Mouse (Mus musculus) urinary bladder, postnatal 36 days (tissue): ENCODE data around the gene Gse1.
"Not testable (repeated sequence)": the region's sequence is repeated elsewhere in the genome, so short reads cannot be mapped to it uniquely, and the experiment has no call there.

Experiments
- DNase-seq, 2 experiments: peaks; one replicate each; pipeline ENCODE4 v3.0.0; 2022; ENCODE audit warnings: low spot score in 2 of 2, mixed read lengths in 1 of 2

Gene Gse1

GRCm38 (mm10) chr8:120322956-120323448, 94.7 kb downstream of the Gse1 start:
- peak in 1 of 2 experiments; percentile 41 for DNase-seq

- DNase-seq: no peak
These were observed 96.3 kb downstream of the Gse1 start for GRCm38 (mm10) chr8:120324555-120324954.

GRCm38 (mm10) chr8:120325172-120325767, 97.0 kb downstream of the Gse1 start:
- no peak for DNase-seq

- DNase-seq: peak; percentile 41 to 51
These were observed 98.9 kb downstream of the Gse1 start for GRCm38 (mm10) chr8:120327131-120327554.

GRCm38 (mm10) chr8:120328361-120329022, 100.2 kb downstream of the Gse1 start:
- no peak for DNase-seq

- peak in 1 of 2 experiments; percentile 29 for DNase-seq
These were observed 100.9 kb downstream of the Gse1 start for GRCm38 (mm10) chr8:120329030-120329748.

GRCm38 (mm10) chr8:120331027-120331426, 102.8 kb downstream of the Gse1 start:
- DNase-seq: no peak

- DNase-seq: no peak
These were observed 104.3 kb downstream of the Gse1 start for GRCm38 (mm10) chr8:120332379-120333229.

- DNase-seq: no peak
These were observed 105.4 kb downstream of the Gse1 start for GRCm38 (mm10) chr8:120333681-120334080.

- DNase-seq: not testable (repeated sequence)
These were observed 106.0 kb downstream of the Gse1 start for GRCm38 (mm10) chr8:120334261-120334660.

- DNase-seq: no peak
These were observed 106.6 kb downstream of the Gse1 start for GRCm38 (mm10) chr8:120334878-120335261.

GRCm38 (mm10) chr8:120335262-120336086, 107.2 kb downstream of the Gse1 start:
- peak in 1 of 2 experiments; percentile 40 for DNase-seq

GRCm38 (mm10) chr8:120336087-120336380, 107.8 kb downstream of the Gse1 start:
- no peak for DNase-seq

- DNase-seq: no peak
These were observed 108.8 kb downstream of the Gse1 start for GRCm38 (mm10) chr8:120336909-120337555.

- no peak for DNase-seq
These were observed 109.4 kb downstream of the Gse1 start for GRCm38 (mm10) chr8:120337627-120338026.

- no peak for DNase-seq
These were observed 110.4 kb downstream of the Gse1 start for GRCm38 (mm10) chr8:120338678-120339077.

GRCm38 (mm10) chr8:120339743-120340142, 111.5 kb downstream of the Gse1 start:
- DNase-seq: peak in 1 of 2 experiments; percentile 47

GRCm38 (mm10) chr8:120341124-120341523, 112.9 kb downstream of the Gse1 start:
- no peak for DNase-seq

GRCm38 (mm10) chr8:120342847-120343548, 114.7 kb downstream of the Gse1 start:
- no peak for DNase-seq

GRCm38 (mm10) chr8:120343582-120343981, 115.3 kb downstream of the Gse1 start:
- no peak for DNase-seq
